Mouse (Mus musculus) myocyte (in vitro differentiated cells): ENCODE data around the gene Smim4. TPM values are rescaled to one million over a fixed set of nuclear protein-coding genes. Genes with fewer than 3 reads are reported as not detected.

ENCODE experiments used
- H3K27me3 ChIP-seq: one replicate; pipeline ENCODE4 v1.6.1; 2011; ENCODE audit not compliant: control insufficient read depth, insufficient read depth, insufficient read length
- H3K36me3 ChIP-seq: one replicate; pipeline ENCODE4 v1.6.1; 2011; ENCODE audit not compliant: control insufficient read depth, insufficient read depth
- H3K4me2 ChIP-seq: one replicate; pipeline ENCODE4 v1.6.1; 2011; ENCODE audit warnings: low read depth, control low read depth
- H3K4me3 ChIP-seq: one replicate; pipeline ENCODE4 v1.5.1; 2011; ENCODE audit warnings: mild to moderate bottlenecking, control low read depth, moderate library complexity
- H3K79me2 ChIP-seq: one replicate; pipeline ENCODE4 v1.6.1; 2011; ENCODE audit not compliant: control insufficient read depth, insufficient read depth
- H3ac ChIP-seq: one replicate; pipeline ENCODE4 v1.6.1; 2011; ENCODE audit not compliant: control insufficient read depth, insufficient read length
- CEBPB ChIP-seq: IDR thresholded peaks from 2 replicates; pipeline ENCODE4 v1.6.1; 2011; ENCODE audit warnings: mild to moderate bottlenecking, moderate library complexity; ENCODE audit not compliant: poor library complexity, insufficient read depth, severe bottlenecking
- E2F4 ChIP-seq: IDR thresholded peaks from one replicate; pipeline ENCODE4 v1.6.1; 2011; ENCODE audit warnings: mild to moderate bottlenecking, control low read depth, moderate library complexity; ENCODE audit not compliant: insufficient read depth
- MAX ChIP-seq: IDR thresholded peaks from one replicate; pipeline ENCODE4 v1.6.1; 2011; ENCODE audit warnings: low read depth, mild to moderate bottlenecking, control low read depth
- MYOD1 ChIP-seq, 3 experiments: IDR thresholded peaks; one replicate each; pipeline ENCODE4 v1.6.1; 2011; ENCODE audit warnings: control low read depth in 2 of 3, low read depth in 2 of 3, mild to moderate bottlenecking in 2 of 3, moderate library complexity in 1 of 3; ENCODE audit not compliant: insufficient read length in 2 of 3, control insufficient read depth in 1 of 3
- MYOG ChIP-seq, 3 experiments: IDR thresholded peaks; one replicate each; pipeline ENCODE4 v1.6.1; 2011; ENCODE audit warnings: control low read depth in 2 of 3, low read depth in 2 of 3, mild to moderate bottlenecking in 2 of 3; ENCODE audit not compliant: insufficient read length in 2 of 3, control insufficient read depth in 1 of 3, insufficient read depth in 1 of 3
- POLR2A ChIP-seq: IDR thresholded peaks from one replicate; pipeline ENCODE4 v1.6.1; 2011; ENCODE audit warnings: low read depth, mild to moderate bottlenecking, control low read depth, moderate library complexity; ENCODE audit not compliant: insufficient read length
- POLR2AphosphoS2 ChIP-seq: IDR thresholded peaks from one replicate; pipeline ENCODE4 v1.6.1; 2011; ENCODE audit warnings: low read depth, control low read depth; ENCODE audit not compliant: insufficient read length
- REST ChIP-seq: IDR thresholded peaks from one replicate; pipeline ENCODE4 v1.6.1; 2011; ENCODE audit warnings: mild to moderate bottlenecking, control low read depth, moderate library complexity; ENCODE audit not compliant: insufficient read depth, insufficient read length
- SRF ChIP-seq: IDR thresholded peaks from one replicate; pipeline ENCODE4 v1.6.1; 2011; ENCODE audit warnings: low read depth; ENCODE audit not compliant: control insufficient read depth, insufficient read length
- TCF12 ChIP-seq: IDR thresholded peaks from one replicate; pipeline ENCODE4 v1.6.1; 2011; ENCODE audit warnings: mild to moderate bottlenecking, control low read depth; ENCODE audit not compliant: poor library complexity, insufficient read depth, severe bottlenecking
- TCF3 ChIP-seq: IDR thresholded peaks from one replicate; pipeline ENCODE4 v1.6.1; 2011; ENCODE audit warnings: low read depth, control low read depth; ENCODE audit not compliant: insufficient read length
- USF1 ChIP-seq: IDR thresholded peaks from one replicate; pipeline ENCODE4 v1.6.1; 2011; ENCODE audit warnings: low read depth, mild to moderate bottlenecking, control low read depth, moderate library complexity
- polyA plus RNA-seq: library from polyadenylated mRNA; unstranded; fragments of >200 nt; fragmentation: generic; extraction: Trizol; gene quantifications from one replicate; pipeline ENCODE4 v1.2.1, GENCODE M21; 2012; ENCODE audit warnings: missing spikeins

Smim4 gene
- polyA plus RNA-seq, 1 experiment: 91.4 TPM

- Histone ChIP-seq H3ac (no peak overlapping the region), H3K4me2 (peak overlapping the region; percentile 61), H3K36me3 (peaks cover 16% of the 10 kb centered on the region), H3K27me3 (no peaks in the 10 kb centered on the region), H3K4me3 (peak overlapping the region; percentile 94), H3K79me2 (peaks cover 28% of the 10 kb centered on the region)
- TF ChIP-seq REST (no peak), MYOG (IDR thresholded peaks at IDR 0.05; ENCODE audit: control insufficient read depth in 1 of 3, insufficient read depth in 1 of 3, insufficient read length in 2 of 3, low read depth in 2 of 3) (peak in 1 of 3 experiments; percentile 21)
Observed at GRCm38 (mm10) chr14:31125106-31126075, 3.4 kb downstream of the Smim4 start.

DNA sequence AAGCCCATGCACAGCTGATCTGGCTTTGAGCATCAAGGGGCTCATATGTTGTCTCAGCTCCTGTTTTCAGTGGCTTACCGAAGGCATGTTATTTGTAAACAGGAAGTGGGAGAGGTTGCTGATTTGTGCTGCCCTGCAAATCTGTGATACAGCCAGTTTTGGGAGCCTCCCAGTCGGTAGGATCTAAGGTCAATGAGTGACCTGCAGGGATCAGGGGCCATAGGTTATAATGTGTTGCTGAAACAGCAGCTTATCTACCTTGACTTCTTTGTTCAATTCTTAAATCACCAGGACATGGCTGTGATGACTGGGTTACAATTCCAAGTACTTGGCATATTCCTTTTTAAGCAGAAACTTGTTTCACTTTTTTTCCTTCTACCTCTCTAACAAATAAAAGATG, 13.2 kb downstream of the Smim4 start:
- Histone ChIP-seq H3K36me3 (peaks cover 54% of the 10 kb centered on the region), H3K27me3 (no peaks in the 10 kb centered on the region), H3K4me3 (no peak overlapping the region), H3K79me2 (peaks cover 4% of the 10 kb centered on the region), H3ac (no peak overlapping the region), H3K4me2 (no peak overlapping the region)
- TF ChIP-seq POLR2AphosphoS2 (no peak), USF1 (no peak), REST (no peak), CEBPB (no peak), TCF12 (no peak), MYOG (IDR thresholded peaks at IDR 0.05; ENCODE audit: control insufficient read depth in 1 of 3, insufficient read depth in 1 of 3, insufficient read length in 2 of 3, low read depth in 2 of 3) (no peak), TCF3 (no peak)

- no peaks in the 10 kb centered on the region for H3K79me2 ChIP-seq
- TF ChIP-seq SRF (no peak), REST (no peak), E2F4 (no peak), POLR2A (no peak)
- H3K36me3 ChIP-seq: peaks cover 61% of the 10 kb centered on the region
- H3K27me3 ChIP-seq: no peaks in the 10 kb centered on the region
- H3K4me2 ChIP-seq: no peak overlapping the region
- no peak overlapping the region for H3ac ChIP-seq
- H3K4me3 ChIP-seq: no peak overlapping the region
Observed at GRCm38 (mm10) chr14:31114011-31114410, 14.7 kb downstream of the Smim4 start.

- no peaks in the 10 kb centered on the region for H3K79me2 ChIP-seq
- no peak for TF ChIP-seq TCF3
- TF ChIP-seq CEBPB: no peak
- TF ChIP-seq MYOG (IDR thresholded peaks at IDR 0.05; ENCODE audit: control insufficient read depth in 1 of 3, insufficient read depth in 1 of 3, insufficient read length in 2 of 3, low read depth in 2 of 3): no peak
- TF ChIP-seq USF1: no peak
- TF ChIP-seq SRF: no peak
- TF ChIP-seq TCF12: no peak
- no peak for TF ChIP-seq REST
- no peak for TF ChIP-seq POLR2A
- H3K4me3 ChIP-seq: no peak overlapping the region
- no peaks in the 10 kb centered on the region for H3K27me3 ChIP-seq
- peaks cover 61% of the 10 kb centered on the region for H3K36me3 ChIP-seq
- H3ac ChIP-seq: no peak overlapping the region
- no peak overlapping the region for H3K4me2 ChIP-seq
Observed at GRCm38 (mm10) chr14:31112187-31112586, 16.6 kb downstream of the Smim4 start.

GRCm38 (mm10) chr14:31110613-31111012, 18.1 kb downstream of the Smim4 start:
- no peak overlapping the region for H3K4me2 ChIP-seq
- H3K27me3 ChIP-seq: no peaks in the 10 kb centered on the region
- H3ac ChIP-seq: no peak overlapping the region
- no peak for TF ChIP-seq E2F4
- TF ChIP-seq POLR2AphosphoS2: no peak
- TF ChIP-seq REST: no peak
- TF ChIP-seq SRF: no peak
- no peak for TF ChIP-seq MYOD1 (IDR thresholded peaks at IDR 0.05; ENCODE audit: control insufficient read depth in 1 of 3, insufficient read length in 2 of 3, low read depth in 2 of 3)
- TF ChIP-seq MYOG (IDR thresholded peaks at IDR 0.05; ENCODE audit: control insufficient read depth in 1 of 3, insufficient read depth in 1 of 3, insufficient read length in 2 of 3, low read depth in 2 of 3): no peak
- TF ChIP-seq CEBPB: no peak
- TF ChIP-seq TCF12: no peak
- TF ChIP-seq POLR2A: no peak
- TF ChIP-seq USF1: no peak
- TF ChIP-seq TCF3: no peak
- no peak for TF ChIP-seq MAX
- H3K36me3 ChIP-seq: peaks cover 74% of the 10 kb centered on the region
- no peaks in the 10 kb centered on the region for H3K79me2 ChIP-seq
- no peak overlapping the region for H3K4me3 ChIP-seq
